Mouse (Mus musculus) heart, embryonic 10.5 days (tissue): Measurements from ENCODE around the gene Mon2. TPM values are rescaled to one million over a fixed set of nuclear protein-coding genes. Genes with fewer than 3 reads are reported as not detected.
A peak's percentile ranks its signal among the peaks of the same experiment; 100 is the strongest.

Experiments
- DNase-seq: peaks from one replicate; pipeline ENCODE4 v3.0.0-alpha.2; 2017; ENCODE audit warnings: low spot score
- H3K27ac ChIP-seq: fragments of 300-500 bp; sonication (generic); 2 replicates; pipeline ENCODE4 v1.5.1; 2016; ENCODE audit warnings: mild to moderate bottlenecking
- H3K27me3 ChIP-seq: fragments of 300-500 bp; sonication (generic); 2 replicates; pipeline ENCODE4 v1.6.1; 2016; ENCODE audit warnings: mild to moderate bottlenecking; ENCODE audit not compliant: poor library complexity, insufficient read depth, severe bottlenecking
- H3K36me3 ChIP-seq: fragments of 300-500 bp; sonication (generic); 2 replicates; pipeline ENCODE4 v1.6.1; 2016; ENCODE audit warnings: mild to moderate bottlenecking, moderate library complexity
- H3K4me1 ChIP-seq: fragments of 300-500 bp; sonication (generic); 2 replicates; pipeline ENCODE4 v1.6.1; 2016; ENCODE audit warnings: mild to moderate bottlenecking
- H3K4me3 ChIP-seq: fragments of 300-500 bp; sonication (generic); 2 replicates; pipeline ENCODE4 v1.5.1; 2016; ENCODE audit warnings: mild to moderate bottlenecking, moderate library complexity
- H3K9me3 ChIP-seq: fragments of 300-500 bp; sonication (generic); 2 replicates; pipeline ENCODE4 v1.6.1; 2016; ENCODE audit warnings: mild to moderate bottlenecking, moderate library complexity
- whole genome bisulfite sequencing: fragments of 180-500 bp; shearing (Covaris S2); methylation state at CpG from one replicate; pipeline ENCODE4 v1.1.7; 2016; 5-methylcytosine and 5-hydroxymethylcytosine counted together
- polyA plus RNA-seq: library from polyadenylated mRNA; unstranded; fragments of >200 nt; fragmentation: Nextera tagmentation; extraction: Ambion mirVana; gene quantifications from 2 replicates; pipeline ENCODE4 v1.2.1, GENCODE M21; 2016

Mon2 gene
- polyA plus RNA-seq, 1 experiment from 2014 or later = 19.7 TPM

DNA sequence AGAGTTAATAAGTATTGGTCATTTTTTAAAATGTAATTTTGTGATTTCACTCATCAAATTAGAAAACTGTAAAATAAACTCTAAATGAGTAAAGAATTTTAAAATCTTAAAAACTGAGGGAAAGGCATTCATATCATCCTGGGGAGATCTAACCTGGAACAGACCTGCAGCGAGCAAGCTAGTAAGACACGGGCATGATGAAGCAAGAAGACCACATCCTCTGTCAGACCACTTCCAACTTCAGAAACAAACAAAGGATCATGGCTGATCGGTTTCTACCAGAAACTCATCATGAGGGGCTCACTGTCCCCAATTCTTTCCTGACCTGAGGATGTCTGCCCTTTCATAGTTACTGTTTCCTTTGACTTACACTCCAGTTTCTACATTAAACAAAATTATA, 74.9 kb downstream of the Mon2 start:
- peaks cover 73% of the 10 kb centered on the region for H3K36me3 ChIP-seq

DNA sequence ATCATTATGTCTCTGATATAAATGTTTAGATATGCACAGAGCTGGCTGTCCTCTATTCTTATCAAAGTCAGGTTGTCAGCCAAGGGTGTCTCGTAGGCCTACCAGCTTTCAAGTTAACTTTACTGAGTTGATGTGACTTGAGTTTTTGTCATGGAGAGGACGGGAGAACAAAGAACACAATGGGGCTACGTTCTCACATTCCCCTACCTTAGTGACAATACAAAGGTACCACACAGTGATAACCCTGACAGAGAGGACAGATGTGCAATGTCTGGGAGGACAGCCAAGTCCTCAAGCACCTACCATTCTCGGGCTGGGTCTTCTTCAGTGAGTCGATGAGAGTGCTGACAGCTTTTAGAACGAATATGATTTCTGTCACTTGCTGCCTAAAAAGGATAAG, 76.9 kb downstream of the Mon2 start:
- 80% methylated on average over 6 of the region's 6 CpGs for WGBS
- H3K36me3 ChIP-seq = peaks cover 85% of the 10 kb centered on the region

More for the DNA sequence above, 74.9 kb downstream of the Mon2 start:
- Histone ChIP-seq H3K27ac (no peak overlapping the region), H3K27me3 (no peaks in the 10 kb centered on the region), H3K4me1 (no peaks in the 10 kb centered on the region), H3K9me3 (no peaks in the 10 kb centered on the region), H3K4me3 (no peak overlapping the region)
- 90% methylated on average over 3 of the region's 3 CpGs for WGBS
- no peak for DNase-seq

GRCm38 (mm10) chr10:122997852-122998251, 78.5 kb downstream of the Mon2 start:
- Histone ChIP-seq H3K36me3 (peaks cover 78% of the 10 kb centered on the region), H3K9me3 (no peaks in the 10 kb centered on the region), H3K27me3 (no peaks in the 10 kb centered on the region), H3K4me3 (no peak overlapping the region), H3K4me1 (no peaks in the 10 kb centered on the region), H3K27ac (no peak overlapping the region)
- DNase-seq = no peak
- WGBS = 88% methylated on average over 2 of the region's 2 CpGs

More for the DNA sequence above, 76.9 kb downstream of the Mon2 start:
- no peak overlapping the region for H3K4me3 ChIP-seq
- no peaks in the 10 kb centered on the region for H3K27me3 ChIP-seq
- no peaks in the 10 kb centered on the region for H3K4me1 ChIP-seq
- H3K9me3 ChIP-seq = no peaks in the 10 kb centered on the region
- no peak overlapping the region for H3K27ac ChIP-seq
- DNase-seq = no peak

DNA sequence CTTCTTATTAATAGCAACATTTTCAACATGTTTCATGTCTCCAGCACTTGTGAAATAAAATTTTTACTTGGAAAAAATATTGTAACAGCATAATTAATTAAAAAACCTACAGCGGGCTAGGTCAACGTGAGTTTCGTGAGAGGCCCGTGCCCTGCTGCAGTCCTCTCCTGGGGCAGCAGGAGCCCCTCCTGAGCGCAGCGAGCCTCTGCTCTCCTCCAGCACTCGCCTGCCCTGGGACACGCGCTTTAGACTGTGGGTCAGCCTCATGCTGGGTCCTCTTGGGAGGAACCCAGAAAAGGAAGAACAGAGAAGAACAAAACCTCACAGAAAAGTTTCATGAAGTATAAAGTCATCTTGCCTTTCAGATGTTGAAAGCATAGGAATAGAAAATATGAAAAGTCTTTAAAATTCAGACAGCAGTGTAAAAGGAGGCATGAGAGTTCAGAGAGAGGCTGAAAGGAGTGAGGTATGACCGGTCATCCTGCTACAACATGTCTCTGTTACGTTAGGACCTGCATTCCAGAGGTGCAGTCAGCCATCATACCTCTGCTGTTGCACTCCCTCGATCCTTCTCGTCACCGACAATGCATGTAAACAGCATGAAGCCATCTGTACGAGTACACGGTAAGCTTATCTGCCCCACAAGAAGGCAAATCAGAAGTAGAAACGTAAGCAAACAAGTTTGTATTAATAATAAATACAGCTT, 81.8 kb downstream of the Mon2 start:
- no peak overlapping the region for H3K4me3 ChIP-seq
- no peaks in the 10 kb centered on the region for H3K9me3 ChIP-seq
- WGBS = 84% methylated on average over 17 of the region's 17 CpGs
- peaks cover 12% of the 10 kb centered on the region; the same call in 1 of the 2 replicates for H3K4me1 ChIP-seq
- H3K27ac ChIP-seq = no peak overlapping the region
- H3K27me3 ChIP-seq = no peaks in the 10 kb centered on the region
- no peak for DNase-seq
- peaks cover 63% of the 10 kb centered on the region for H3K36me3 ChIP-seq

GRCm38 (mm10) chr10:122991648-122992047, 84.7 kb downstream of the Mon2 start:
- Histone ChIP-seq H3K9me3 (no peaks in the 10 kb centered on the region), H3K27me3 (no peaks in the 10 kb centered on the region), H3K36me3 (peaks cover 36% of the 10 kb centered on the region), H3K27ac (peak overlapping the region; percentile 87), H3K4me3 (no peak overlapping the region), H3K4me1 (peaks cover 30% of the 10 kb centered on the region; the same call in 1 of the 2 replicates)
- DNase-seq = peak; percentile 75
- 63% methylated on average over 9 of the region's 9 CpGs for WGBS

GRCm38 (mm10) chr10:122991053-122991452, 85.3 kb downstream of the Mon2 start:
- 59% methylated on average over 9 of the region's 9 CpGs for WGBS
- Histone ChIP-seq H3K36me3 (peaks cover 30% of the 10 kb centered on the region), H3K9me3 (no peaks in the 10 kb centered on the region), H3K4me1 (peaks cover 31% of the 10 kb centered on the region; the same call in 1 of the 2 replicates), H3K27ac (peak overlapping the region; percentile 87), H3K4me3 (peak overlapping the region; percentile 27; the same call in 1 of the 2 replicates), H3K27me3 (no peaks in the 10 kb centered on the region)
- DNase-seq = no peak

DNA sequence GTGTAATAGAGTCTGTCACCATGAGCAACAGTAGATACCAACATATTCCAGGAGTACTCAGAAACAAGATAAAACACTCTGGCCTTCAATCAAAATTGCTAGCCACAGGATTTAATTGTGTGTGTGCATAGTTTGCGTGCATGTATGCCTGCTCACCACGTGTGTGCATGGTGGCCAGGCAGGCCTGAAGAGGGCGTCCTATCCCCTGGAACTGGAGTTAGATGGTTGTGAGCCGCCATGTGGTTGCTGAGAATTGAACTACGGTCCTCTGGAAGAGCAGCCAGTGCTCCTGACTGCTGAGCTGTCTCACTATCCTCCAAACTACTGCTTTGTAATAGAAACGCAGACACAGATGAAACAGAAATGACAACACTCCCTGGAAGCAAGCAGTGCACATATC, 85.7 kb downstream of the Mon2 start:
- WGBS = 85% methylated on average over 6 of the region's 6 CpGs
- peaks cover 31% of the 10 kb centered on the region; the same call in 1 of the 2 replicates for H3K4me1 ChIP-seq
- peak overlapping the region; percentile 27; the same call in 1 of the 2 replicates for H3K4me3 ChIP-seq
- no peaks in the 10 kb centered on the region for H3K27me3 ChIP-seq
- no peaks in the 10 kb centered on the region for H3K9me3 ChIP-seq
- H3K36me3 ChIP-seq = peaks cover 26% of the 10 kb centered on the region
- no peak for DNase-seq
- H3K27ac ChIP-seq = peak overlapping the region; percentile 87

- peaks cover 31% of the 10 kb centered on the region; the same call in 1 of the 2 replicates for H3K4me1 ChIP-seq
- peak overlapping the region; percentile 87; the same call in 1 of the 2 replicates for H3K27ac ChIP-seq
- 90% methylated on average over 9 of the region's 9 CpGs for WGBS
Measured at GRCm38 (mm10) chr10:122989916-122990315, 86.4 kb downstream of the Mon2 start.

GRCm38 (mm10) chr10:122988372-122988771, 87.9 kb downstream of the Mon2 start:
- H3K9me3 ChIP-seq = no peaks in the 10 kb centered on the region
- no peak for DNase-seq
- H3K36me3 ChIP-seq = peaks cover 9% of the 10 kb centered on the region; the same call in 1 of the 2 replicates
- H3K27me3 ChIP-seq = no peaks in the 10 kb centered on the region
- peak overlapping the region; percentile 100 for H3K27ac ChIP-seq
- 73% methylated on average over 7 of the region's 7 CpGs for WGBS
- H3K4me3 ChIP-seq = no peak overlapping the region
- peaks cover 36% of the 10 kb centered on the region for H3K4me1 ChIP-seq

More at GRCm38 (mm10) chr10:122989916-122990315, 86.4 kb downstream of the Mon2 start:
- DNase-seq = no peak
- H3K36me3 ChIP-seq = peaks cover 19% of the 10 kb centered on the region
- no peaks in the 10 kb centered on the region for H3K27me3 ChIP-seq
- no peaks in the 10 kb centered on the region for H3K9me3 ChIP-seq
- H3K4me3 ChIP-seq = no peak overlapping the region

DNA sequence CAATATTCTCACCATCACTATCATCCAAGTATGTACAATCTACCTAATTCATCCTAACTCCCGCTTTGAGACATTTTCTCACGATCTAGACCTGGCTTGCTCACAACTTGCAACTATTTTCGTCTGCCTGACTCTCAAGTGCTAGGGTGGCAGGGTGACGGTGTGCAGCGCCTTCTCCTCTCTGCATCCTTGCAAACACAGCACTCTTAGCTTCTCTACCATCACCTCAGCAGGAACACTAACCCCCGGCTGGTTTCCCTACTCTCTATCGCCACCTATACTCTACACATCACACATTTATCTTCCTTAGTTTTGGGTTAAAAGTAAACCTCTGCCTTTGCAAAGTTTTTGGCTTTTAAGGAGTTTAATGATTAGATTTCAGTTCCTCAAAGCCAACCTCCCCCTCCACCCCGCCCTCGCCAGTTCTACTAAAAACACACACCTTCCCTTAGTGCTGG, 88.6 kb downstream of the Mon2 start:
- DNase-seq = peak; percentile 80
- 9% methylated on average over 9 of the region's 9 CpGs for WGBS
- peaks cover 41% of the 10 kb centered on the region for H3K4me1 ChIP-seq
- H3K27ac ChIP-seq = peak overlapping the region; percentile 100
- no peaks in the 10 kb centered on the region for H3K9me3 ChIP-seq
- H3K27me3 ChIP-seq = no peaks in the 10 kb centered on the region
- peaks cover 11% of the 10 kb centered on the region; the same call in 1 of the 2 replicates for H3K36me3 ChIP-seq
- H3K4me3 ChIP-seq = peak overlapping the region; percentile 32; the same call in 1 of the 2 replicates

GRCm38 (mm10) chr10:122986320-122987225, 89.7 kb downstream of the Mon2 start:
- no peaks in the 10 kb centered on the region for H3K27me3 ChIP-seq
- H3K36me3 ChIP-seq = peaks cover 15% of the 10 kb centered on the region; the same call in 1 of the 2 replicates
- peaks cover 39% of the 10 kb centered on the region for H3K4me1 ChIP-seq
- H3K9me3 ChIP-seq = no peaks in the 10 kb centered on the region
- DNase-seq = peak; percentile 92
- WGBS = 9% methylated on average over 54 of the region's 54 CpGs
- peak overlapping the region; percentile 97 for H3K4me3 ChIP-seq
- H3K27ac ChIP-seq = peak overlapping the region; percentile 100

DNA sequence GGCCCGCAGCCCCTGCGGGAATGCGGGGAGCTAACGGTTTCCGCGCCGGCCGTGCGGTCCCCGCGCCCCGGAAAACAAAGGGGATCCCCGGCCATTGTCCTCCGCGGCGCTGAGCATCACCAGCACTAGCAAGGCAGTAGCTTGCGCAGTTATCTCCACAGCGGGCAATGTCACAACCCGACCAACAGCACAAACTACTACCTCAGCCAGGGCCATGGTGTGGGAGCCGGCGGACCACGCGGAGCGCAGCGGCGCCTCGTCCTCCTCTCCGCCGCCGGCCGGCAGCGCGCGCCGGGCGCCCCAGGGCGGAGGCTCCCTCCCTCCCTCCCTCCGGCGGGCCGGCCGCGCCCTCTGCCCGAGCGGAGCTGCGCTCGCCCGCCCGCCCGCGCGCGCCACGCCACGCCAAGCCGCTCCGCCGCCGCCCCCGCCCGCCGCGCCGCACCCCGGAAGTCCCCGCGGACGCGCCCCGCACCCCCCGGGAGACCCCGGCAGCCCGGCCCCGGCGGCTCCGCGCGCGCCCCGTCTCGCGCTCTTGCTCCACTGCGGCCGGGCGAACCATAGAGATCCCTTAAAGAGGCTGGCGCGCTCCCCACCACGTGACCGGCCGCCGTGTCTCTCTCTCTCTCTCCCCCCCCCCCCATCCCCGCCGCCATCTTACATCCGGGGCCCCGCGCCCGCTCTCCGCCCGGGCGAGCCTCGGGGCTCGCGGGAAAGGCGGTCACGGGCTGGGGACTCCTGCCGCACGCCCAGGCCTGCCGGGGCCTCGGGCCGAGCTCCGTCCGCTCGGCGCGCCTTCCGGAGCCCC, 90.6 kb downstream of the Mon2 start:
- H3K27ac ChIP-seq = peak overlapping the region; percentile 100
- H3K4me3 ChIP-seq = peak overlapping the region; percentile 97
- no peaks in the 10 kb centered on the region for H3K9me3 ChIP-seq
- H3K27me3 ChIP-seq = no peaks in the 10 kb centered on the region
- H3K36me3 ChIP-seq = peaks cover 21% of the 10 kb centered on the region
- peaks cover 34% of the 10 kb centered on the region for H3K4me1 ChIP-seq
- peak; percentile 91 for DNase-seq
- 1% methylated on average over 93 of the region's 115 CpGs for WGBS
